Mouse (Mus musculus) midbrain, embryonic 11.5 days (tissue): ENCODE measurements around the gene Rhobtb1. TPM values are rescaled to one million over a fixed set of nuclear protein-coding genes. Genes with fewer than 3 reads are reported as not detected.

Experiments used
- ATAC-seq: fragments of 200-750 bp; cut with Nextera tagmentation; 2 replicates; pipeline ENCODE4 v1.8.0; 2017; ENCODE audit warnings: moderate TSS enrichment, moderate library complexity; ENCODE audit not compliant: low FRiP score
- DNase-seq: peaks from one replicate; pipeline ENCODE4 v3.0.0; 2015; ENCODE audit warnings: low spot score; ENCODE audit errors: missing footprints
- H3K27ac ChIP-seq: fragments of 300-500 bp; sonication (generic); 2 replicates; pipeline ENCODE4 v1.5.1; 2014; ENCODE audit warnings: low read depth, low read length
- H3K27me3 ChIP-seq: fragments of 300-500 bp; sonication (generic); 2 replicates; pipeline ENCODE4 v1.6.1; 2014; ENCODE audit warnings: mild to moderate bottlenecking, low read length, moderate library complexity, mixed read lengths; ENCODE audit not compliant: control insufficient read depth, insufficient read depth
- H3K36me3 ChIP-seq: fragments of 300-500 bp; sonication (generic); 2 replicates; pipeline ENCODE4 v1.6.1; 2014; ENCODE audit warnings: mild to moderate bottlenecking, low read length, moderate library complexity, mixed read lengths; ENCODE audit not compliant: control insufficient read depth, insufficient read depth
- H3K4me1 ChIP-seq: fragments of 300-500 bp; sonication (generic); 2 replicates; pipeline ENCODE4 v1.6.1; 2014; ENCODE audit warnings: low read length; ENCODE audit not compliant: control insufficient read depth, insufficient read depth
- H3K4me2 ChIP-seq: fragments of 300-500 bp; sonication (generic); 2 replicates; pipeline ENCODE4 v1.6.1; 2014; ENCODE audit warnings: mild to moderate bottlenecking, moderate library complexity
- H3K4me3 ChIP-seq: fragments of 300-500 bp; sonication (generic); 2 replicates; pipeline ENCODE4 v1.5.1; 2014; ENCODE audit warnings: low read depth, low read length
- H3K9ac ChIP-seq: fragments of 300-500 bp; sonication (generic); 2 replicates; pipeline ENCODE4 v1.6.1; 2014; ENCODE audit warnings: low read length
- H3K9me3 ChIP-seq: fragments of 300-500 bp; sonication (generic); 2 replicates; pipeline ENCODE4 v1.6.1; 2016; ENCODE audit warnings: low read length; ENCODE audit not compliant: control insufficient read depth
- WGBS: fragments of 180-500 bp; shearing (Covaris S2); extraction: QIAGEN DNeasy Blood & Tissue Kit; methylation state at CpG from one replicate; pipeline ENCODE4 v1.1.7; 2014; 5-methylcytosine and 5-hydroxymethylcytosine counted together
- polyA plus RNA-seq: library from polyadenylated mRNA; unstranded; fragments of >200 nt; fragmentation: Nextera tagmentation; extraction: Ambion mirVana; gene quantifications from 2 replicates; pipeline ENCODE4 v1.2.1, GENCODE M21; 2014

Rhobtb1 gene
- polyA plus RNA-seq, 1 experiment from 2014 or later: 14.2 TPM

DNA sequence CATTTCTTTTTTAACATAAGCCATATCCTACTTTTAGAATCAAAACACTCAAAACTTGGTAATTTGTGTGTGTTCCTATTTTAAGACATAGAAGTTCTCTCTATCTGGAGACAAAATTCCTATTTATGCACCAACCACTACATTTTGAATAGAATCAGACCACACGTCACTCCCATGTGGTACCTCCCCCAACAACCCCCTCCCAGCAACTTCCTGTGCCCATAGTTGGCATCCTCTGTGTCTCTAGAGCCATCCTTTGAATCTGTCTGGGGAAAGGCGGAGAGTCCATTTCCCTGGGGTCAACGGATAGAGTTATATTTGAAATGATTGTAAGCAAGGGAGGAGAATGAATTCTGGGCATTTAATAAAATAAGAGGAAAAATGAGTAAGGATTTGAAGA lies 24.9 kb downstream of the Rhobtb1 start:
- Histone ChIP-seq H3K4me1 (no peaks in the 10 kb centered on the region), H3K9ac (no peak overlapping the region), H3K4me2 (no peak overlapping the region), H3K36me3 (no peaks in the 10 kb centered on the region), H3K27ac (no peak overlapping the region), H3K4me3 (no peak overlapping the region), H3K9me3 (no peaks in the 10 kb centered on the region), H3K27me3 (no peaks in the 10 kb centered on the region)
- ATAC-seq (no peak), DNase-seq (no peak)
- WGBS: 87% methylated on average over 3 of the region's 3 CpGs

DNA sequence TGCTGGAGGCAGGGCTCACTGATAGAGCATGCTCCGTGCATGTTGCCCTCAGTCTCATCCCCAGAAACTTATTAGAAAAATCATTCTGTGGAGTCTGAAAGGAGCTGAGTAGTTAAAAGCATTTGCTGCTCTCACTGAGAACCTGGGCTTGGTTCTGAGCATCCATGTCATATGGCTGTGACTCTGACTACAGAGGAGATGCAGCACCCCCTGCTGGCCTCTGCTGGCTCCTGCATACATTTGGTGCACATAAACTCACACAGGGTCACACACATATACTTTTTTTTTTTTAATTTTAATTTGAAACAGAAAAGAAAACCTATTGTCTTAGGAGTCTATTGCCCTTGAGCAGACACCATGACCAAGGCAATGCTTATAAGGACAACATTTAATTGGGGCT lies 28.1 kb downstream of the Rhobtb1 start:
- no peak overlapping the region for H3K9ac ChIP-seq
- H3K4me3 ChIP-seq: no peak overlapping the region
- H3K27ac ChIP-seq: no peak overlapping the region
- no peak overlapping the region for H3K4me2 ChIP-seq
- no peaks in the 10 kb centered on the region for H3K4me1 ChIP-seq
- H3K9me3 ChIP-seq: no peaks in the 10 kb centered on the region
- ATAC-seq: no peak
- 89% methylated on average over 1 of the region's 1 CpGs for WGBS
- no peaks in the 10 kb centered on the region for H3K36me3 ChIP-seq
- no peak for DNase-seq
- H3K27me3 ChIP-seq: no peaks in the 10 kb centered on the region

DNA sequence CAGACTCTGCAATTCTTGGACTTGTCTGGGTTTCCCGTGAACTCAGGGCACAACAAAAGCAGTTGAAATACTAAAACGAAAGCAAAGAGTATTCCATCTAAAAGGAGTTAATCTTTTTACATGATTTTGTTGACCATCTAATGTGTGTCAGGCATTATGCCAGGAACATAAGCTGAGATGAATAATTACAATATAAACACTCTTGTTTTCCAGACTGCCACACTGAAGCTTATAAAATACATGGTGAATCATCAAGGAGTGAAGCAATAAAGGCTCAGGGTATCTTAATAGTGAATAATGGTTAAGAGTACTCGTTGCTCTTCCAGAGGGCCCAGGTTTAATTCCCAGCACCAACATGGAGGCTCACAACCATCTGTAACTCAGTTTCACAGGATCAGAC lies 29.8 kb downstream of the Rhobtb1 start:
- no peak overlapping the region for H3K4me2 ChIP-seq
- no peaks in the 10 kb centered on the region for H3K36me3 ChIP-seq
- no peak overlapping the region for H3K27ac ChIP-seq
- ATAC-seq (no peak), DNase-seq (no peak)
- no peaks in the 10 kb centered on the region for H3K4me1 ChIP-seq
- 85% methylated on average over 3 of the region's 3 CpGs for WGBS
- H3K9ac ChIP-seq: no peak overlapping the region
- no peak overlapping the region for H3K4me3 ChIP-seq
- H3K27me3 ChIP-seq: no peaks in the 10 kb centered on the region
- H3K9me3 ChIP-seq: no peaks in the 10 kb centered on the region

DNA sequence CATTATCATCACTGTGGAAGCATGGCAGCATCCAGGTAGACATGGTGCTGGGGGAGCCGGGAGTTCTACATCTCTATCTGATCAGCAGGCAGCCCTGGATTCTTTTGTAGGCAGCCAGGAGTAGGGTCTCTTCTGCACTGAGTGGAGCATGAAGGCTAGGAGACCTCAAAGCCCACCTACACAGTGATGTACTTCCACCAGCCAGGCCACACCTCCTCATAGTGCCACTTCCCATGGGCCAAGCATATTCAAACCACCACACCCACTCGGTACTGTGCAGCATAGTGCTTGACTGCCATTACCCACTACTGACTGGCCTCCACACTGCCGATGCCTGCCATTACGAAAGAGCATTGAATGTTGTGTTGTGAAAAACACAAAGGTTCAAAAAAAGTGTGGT lies 33.7 kb downstream of the Rhobtb1 start:
- H3K27me3 ChIP-seq: no peaks in the 10 kb centered on the region
- H3K9me3 ChIP-seq: no peaks in the 10 kb centered on the region
- WGBS: 90% methylated on average over 4 of the region's 4 CpGs
- no peaks in the 10 kb centered on the region for H3K36me3 ChIP-seq
- no peak overlapping the region for H3K4me3 ChIP-seq
- DNase-seq (no peak), ATAC-seq (no peak)
- no peak overlapping the region for H3K9ac ChIP-seq
- no peak overlapping the region for H3K27ac ChIP-seq
- H3K4me2 ChIP-seq: no peak overlapping the region
- no peaks in the 10 kb centered on the region for H3K4me1 ChIP-seq

DNA sequence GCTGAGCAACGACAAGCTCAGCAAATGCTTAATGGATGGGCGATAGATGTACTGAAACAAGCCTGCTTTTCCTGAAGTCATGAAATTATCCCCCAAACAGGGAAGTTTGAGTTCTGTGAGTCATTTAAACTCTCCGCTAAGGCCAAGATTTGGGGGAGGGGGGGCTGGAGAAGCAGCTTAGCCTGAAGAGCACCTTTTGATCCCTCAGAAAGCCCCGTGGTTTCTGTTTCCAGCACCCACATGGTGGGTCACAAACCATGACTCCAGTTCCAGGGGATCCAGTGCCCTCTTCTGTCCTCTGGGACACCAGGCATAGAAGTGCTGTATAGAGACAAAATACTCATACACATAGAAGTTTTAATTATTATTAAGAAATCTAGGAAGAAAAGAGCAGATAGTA lies 34.2 kb downstream of the Rhobtb1 start:
- Histone ChIP-seq H3K27me3 (no peaks in the 10 kb centered on the region), H3K4me3 (no peak overlapping the region), H3K4me2 (no peak overlapping the region), H3K36me3 (no peaks in the 10 kb centered on the region), H3K9ac (no peak overlapping the region), H3K4me1 (no peaks in the 10 kb centered on the region), H3K27ac (no peak overlapping the region), H3K9me3 (no peaks in the 10 kb centered on the region)
- 86% methylated on average over 4 of the region's 4 CpGs for WGBS
- no peak for DNase-seq
- no peak for ATAC-seq

DNA sequence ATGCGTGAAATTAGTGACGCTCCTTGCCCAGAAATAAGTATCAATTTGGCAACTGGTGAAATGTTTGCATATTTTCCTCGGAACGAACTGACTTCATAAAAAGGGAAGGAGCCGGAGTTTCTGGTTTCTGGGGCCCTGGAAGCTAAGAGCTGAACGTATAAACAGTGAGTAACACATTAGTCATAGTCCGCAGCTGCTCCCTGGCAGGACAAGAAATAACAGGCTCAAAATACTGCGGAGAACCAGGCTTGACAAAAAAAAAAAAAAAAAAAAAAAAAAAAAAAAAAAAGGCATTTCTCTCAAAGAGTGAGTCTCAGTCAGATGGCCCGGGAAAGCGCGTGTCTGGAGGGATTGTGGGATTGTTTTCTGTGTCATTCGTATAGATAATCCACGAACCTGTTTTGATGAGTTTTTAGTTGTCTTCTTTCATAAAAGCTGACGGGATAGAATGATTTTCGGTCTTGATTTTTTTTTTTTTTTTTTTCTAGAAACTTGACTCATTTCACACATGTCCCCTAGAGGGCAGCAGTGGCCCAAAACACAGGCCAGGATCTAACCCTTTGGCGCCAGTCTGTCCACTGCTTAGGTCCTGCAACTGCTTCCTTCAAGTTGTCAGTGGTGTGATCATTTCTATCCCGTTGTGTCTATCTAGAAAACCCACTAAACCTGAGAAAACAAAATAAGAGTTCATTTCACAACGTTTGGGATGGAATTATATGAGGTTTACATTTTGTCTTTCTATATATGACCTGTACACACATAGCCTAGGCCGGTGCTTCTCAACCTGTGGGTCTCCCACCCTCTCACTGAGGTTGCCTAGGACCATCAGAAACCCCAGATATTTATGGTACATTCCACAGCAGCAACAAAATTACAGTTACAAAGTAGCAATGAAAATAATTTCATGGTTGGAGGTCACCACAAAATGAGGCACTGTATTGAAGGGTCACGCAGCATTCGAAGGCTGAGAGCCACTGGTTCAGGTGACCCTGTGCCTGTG lies 35.0 kb downstream of the Rhobtb1 start:
- H3K27me3 ChIP-seq: no peaks in the 10 kb centered on the region
- DNase-seq: peak; percentile 93
- WGBS: 35% methylated on average over 21 of the region's 21 CpGs
- ATAC-seq: peak; percentile 82
- no peak overlapping the region for H3K27ac ChIP-seq
- H3K4me2 ChIP-seq: peak overlapping the region; percentile 37; the same call in 1 of the 2 replicates
- peak overlapping the region; percentile 14; the same call in 1 of the 2 replicates for H3K4me3 ChIP-seq
- H3K4me1 ChIP-seq: no peaks in the 10 kb centered on the region
- 0 out of 2 replicates have a peak overlapping the region, but pooled peaks have one; percentile 36 for H3K9ac ChIP-seq
- no peaks in the 10 kb centered on the region for H3K9me3 ChIP-seq
- no peaks in the 10 kb centered on the region for H3K36me3 ChIP-seq

DNA sequence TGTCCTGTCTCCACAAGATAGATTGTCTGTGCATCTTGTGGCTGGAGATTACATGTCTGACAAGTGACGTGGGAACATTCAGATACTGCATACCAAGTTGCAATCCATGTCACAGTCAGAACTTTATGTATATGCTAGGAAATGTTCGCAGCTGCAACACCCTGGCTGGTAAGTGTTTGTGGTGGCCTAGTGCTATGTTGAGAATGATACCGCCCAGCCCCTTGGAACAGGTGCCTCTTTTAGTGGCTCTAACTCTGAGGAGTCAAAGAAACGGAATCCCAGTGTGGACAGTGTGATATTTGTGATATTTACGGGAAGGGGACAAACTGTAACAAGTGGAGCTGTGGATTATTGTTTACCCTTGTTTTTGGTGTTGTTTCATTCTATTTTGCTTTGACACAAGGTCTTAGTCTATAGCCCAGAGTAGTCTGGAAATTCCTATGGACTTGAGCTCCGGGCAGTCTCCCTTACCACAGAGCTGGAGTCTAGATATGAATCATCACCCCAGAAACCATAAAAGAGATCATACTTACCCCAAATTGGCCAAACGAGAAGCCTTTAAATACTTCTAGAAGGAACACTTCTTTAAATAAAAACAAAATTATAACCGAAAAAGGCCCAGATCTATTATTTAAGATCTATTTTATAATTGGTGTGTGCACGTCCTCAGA lies 36.7 kb downstream of the Rhobtb1 start:
- no peak overlapping the region for H3K9ac ChIP-seq
- H3K4me3 ChIP-seq: no peak overlapping the region
- WGBS: 93% methylated on average over 9 of the region's 9 CpGs
- ATAC-seq: no peak
- H3K9me3 ChIP-seq: no peaks in the 10 kb centered on the region
- no peak for DNase-seq
- H3K4me1 ChIP-seq: no peaks in the 10 kb centered on the region
- H3K27me3 ChIP-seq: no peaks in the 10 kb centered on the region
- H3K36me3 ChIP-seq: no peaks in the 10 kb centered on the region
- H3K27ac ChIP-seq: no peak overlapping the region
- no peak overlapping the region for H3K4me2 ChIP-seq

DNA sequence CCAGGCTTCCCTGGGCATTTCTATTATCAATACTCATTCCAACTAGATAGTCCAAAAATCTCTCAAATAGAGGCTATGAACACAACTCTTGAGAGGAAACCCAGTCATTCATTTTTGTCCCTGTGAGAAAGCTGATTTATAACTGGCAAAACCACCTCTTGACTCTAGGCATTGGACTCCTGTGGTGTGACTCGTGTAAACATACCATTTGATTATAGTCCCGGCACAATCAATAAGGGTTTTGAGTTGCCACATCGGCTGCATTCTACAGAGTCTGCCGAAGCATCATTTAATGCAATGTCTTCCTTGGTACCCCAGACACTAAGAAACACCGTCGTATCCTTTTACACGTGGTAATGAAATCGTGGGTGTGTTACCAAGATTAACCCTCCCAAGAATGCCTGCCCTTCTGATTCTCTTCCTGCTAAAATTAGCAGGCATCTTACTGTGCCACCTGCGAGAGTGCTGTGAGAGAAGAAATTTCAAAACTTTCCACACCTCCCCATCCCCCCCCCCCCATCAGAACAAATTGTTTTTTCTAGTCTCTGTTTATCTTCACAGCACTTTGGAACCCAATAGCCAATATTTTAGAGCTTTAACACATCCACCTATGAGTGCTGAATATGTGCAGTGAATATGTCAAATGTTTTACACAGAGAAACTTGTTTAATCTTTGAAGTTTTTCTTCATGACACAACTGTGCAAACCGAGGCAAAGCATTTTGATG lies 39.4 kb downstream of the Rhobtb1 start:
- ATAC-seq: no peak
- Histone ChIP-seq H3K9ac (no peak overlapping the region), H3K4me3 (no peak overlapping the region), H3K27me3 (no peaks in the 10 kb centered on the region), H3K9me3 (no peaks in the 10 kb centered on the region), H3K4me2 (no peak overlapping the region), H3K27ac (no peak overlapping the region), H3K4me1 (no peaks in the 10 kb centered on the region), H3K36me3 (no peaks in the 10 kb centered on the region)
- DNase-seq: no peak
- WGBS: 88% methylated on average over 10 of the region's 10 CpGs
